Mouse (Mus musculus) embryonic stem cell, embryonic (primary cell): Measurements from ENCODE around the gene BC049715.
"Not testable (repeated sequence)": the region's sequence is repeated elsewhere in the genome, so short reads cannot be mapped to it uniquely, and the experiment has no call there.

Source experiments
- CTCF ChIA-PET, 4 experiments: fragments of 300-600 bp in 2 of 4; fragments of 350-600 bp in 2 of 4; sonication (Branson Sonifier 250); formaldehyde crosslinking; loops; one replicate each; lab custom pipeline; 2022; ENCODE audit warnings: inconsistent platforms in 2 of 4; lab: Charles Lee
- POLR2A ChIA-PET, 4 experiments: fragments of 300-600 bp in 2 of 4; fragments of 350-600 bp in 2 of 4; sonication (Branson Sonifier 250); formaldehyde crosslinking; loops; one replicate each; lab custom pipeline; 2022; ENCODE audit warnings: antibody characterized with exemption in 4 of 4, inconsistent platforms in 1 of 4; lab: Charles Lee

Gene BC049715

GRCm38 (mm10) chr6:136827516-136827880, at the start of gene BC049715:
Gene BC049715 (plus strand): TSS chr6:136827626.
- ChIA-PET CTCF (interaction anchor here in 1 of 4 experiments (1.0 kb wide), 2 partner anchors 20 to 23 kb away, joined by 3 to 6 read pairs; partner anchors contain the start of gene Hist4h4), POLR2A (interaction anchor here (0.6 to 18.5 kb wide), 54 partner anchors 8 to 405 kb away, joined by 3 to 441 read pairs (median 4); partner anchors contain the start of genes H2afj (in 4 of the 4), Hist4h4 (in 3 of the 4) and Rerg (in 1 of the 4))

GRCm38 (mm10) chr6:136781377-136781986, 45.9 kb upstream of the BC049715 start, which contains the start of gene Gucy2c:
Gene Gucy2c (minus strand): TSS chr6:136781765.
- POLR2A ChIA-PET, result interaction anchor here in 3 of 4 experiments (0.6 to 4.8 kb wide), 8 partner anchors 22 to 126 kb away, joined by 3 to 40 read pairs (median 5); partner anchors contain the start of genes Hist4h4 (in 3 of the 3) and H2afj (in 1 of the 3)

GRCm38 (mm10) chr6:136782146-136782545, 45.3 kb upstream of the BC049715 start:
- POLR2A ChIA-PET, result interaction anchor here in 3 of 4 experiments (0.6 to 4.8 kb wide), 8 partner anchors 21 to 198 kb away, joined by 3 to 40 read pairs (median 5); partner anchors contain the start of genes Hist4h4 (in 3 of the 3) and H2afj (in 1 of the 3)

More at GRCm38 (mm10) chr6:136781377-136781986, 45.9 kb upstream of the BC049715 start, which contains the start of gene Gucy2c:
- CTCF ChIA-PET, result interaction anchor here in 2 of 4 experiments (0.6 to 0.9 kb wide), 2 partner anchors 23 to 83 kb away, joined by 3 read pairs; partner anchors contain the start of gene Hist4h4 (in 1 of the 2)

GRCm38 (mm10) chr6:136782761-136783160, 44.7 kb upstream of the BC049715 start:
- CTCF ChIA-PET, result interaction anchor here in 1 of 4 experiments (0.7 kb wide), 1 partner anchor 142 kb away, joined by 3 read pairs; no protein-coding TSS in a partner anchor
- POLR2A ChIA-PET, result interaction anchor here in 3 of 4 experiments (0.6 to 4.8 kb wide), 6 partner anchors 21 to 198 kb away, joined by 4 to 40 read pairs (median 6); partner anchors contain the start of genes Hist4h4 (in 2 of the 3) and H2afj (in 1 of the 3)

More at GRCm38 (mm10) chr6:136782146-136782545, 45.3 kb upstream of the BC049715 start:
- CTCF ChIA-PET, result interaction anchor here in 2 of 4 experiments (0.7 to 0.9 kb wide), 2 partner anchors 84 to 142 kb away, joined by 3 read pairs; no protein-coding TSS in a partner anchor

- ChIA-PET CTCF (no interaction called here), POLR2A (interaction anchor here in 3 of 4 experiments (0.6 to 3.1 kb wide), 5 partner anchors 14 to 235 kb away, joined by 3 to 25 read pairs (median 6); partner anchors contain the start of gene Hist4h4 (in 2 of the 3))
These were observed 37.9 kb upstream of the BC049715 start for GRCm38 (mm10) chr6:136789391-136789971.

GRCm38 (mm10) chr6:136792884-136793758, 34.3 kb upstream of the BC049715 start:
- CTCF ChIA-PET, result no interaction called here
- POLR2A ChIA-PET, result interaction anchor here (0.5 to 7.4 kb wide), 8 partner anchors 11 to 323 kb away, joined by 3 to 78 read pairs (median 20); partner anchors contain the start of genes Hist4h4 (in 4 of the 4) and H2afj (in 2 of the 4)

GRCm38 (mm10) chr6:136793831-136794525, 33.4 kb upstream of the BC049715 start:
- POLR2A ChIA-PET, result interaction anchor here (0.6 to 7.4 kb wide), 8 partner anchors 10 to 324 kb away, joined by 3 to 78 read pairs (median 20); partner anchors contain the start of genes Hist4h4 (in 4 of the 4) and H2afj (in 2 of the 4)
- CTCF ChIA-PET, result no interaction called here

- CTCF ChIA-PET, result no interaction called here
These were observed 32.3 kb upstream of the BC049715 start for GRCm38 (mm10) chr6:136795110-136795509.

GRCm38 (mm10) chr6:136795850-136796249, 31.6 kb upstream of the BC049715 start:
- POLR2A ChIA-PET, result interaction anchor here (0.6 to 7.4 kb wide), 10 partner anchors 8 to 237 kb away, joined by 3 to 78 read pairs (median 4); partner anchors contain the start of genes Hist4h4 (in 4 of the 4), H2afj (in 2 of the 4) and Wbp11 (in 1 of the 4)
- CTCF ChIA-PET, result no interaction called here

More at GRCm38 (mm10) chr6:136795110-136795509, 32.3 kb upstream of the BC049715 start:
- POLR2A ChIA-PET, result interaction anchor here (0.6 to 7.4 kb wide), 8 partner anchors 9 to 236 kb away, joined by 3 to 78 read pairs (median 18); partner anchors contain the start of genes Hist4h4 (in 4 of the 4), H2afj (in 1 of the 4) and Wbp11 (in 1 of the 4)

GRCm38 (mm10) chr6:136797874-136798693, 29.3 kb upstream of the BC049715 start:
- POLR2A ChIA-PET, result interaction anchor here in 2 of 4 experiments (1.6 to 7.4 kb wide), 2 partner anchors 10 kb away, joined by 7 to 53 read pairs; partner anchors contain the start of gene H2afj (in 2 of the 2)
- CTCF ChIA-PET, result not testable (repeated sequence)

- POLR2A ChIA-PET, result interaction anchor here in 1 of 4 experiments (0.9 kb wide), 2 partner anchors 15 to 26 kb away, joined by 3 read pairs; partner anchors contain the start of gene BC049715
These were observed 26.7 kb upstream of the BC049715 start for GRCm38 (mm10) chr6:136800710-136801109.

GRCm38 (mm10) chr6:136801274-136801673, 26.2 kb upstream of the BC049715 start:
- ChIA-PET POLR2A (no interaction called here), CTCF (no interaction called here)

More at GRCm38 (mm10) chr6:136800710-136801109, 26.7 kb upstream of the BC049715 start:
- CTCF ChIA-PET, result interaction anchor here in 3 of 4 experiments (0.6 to 0.8 kb wide), 3 partner anchors 17 to 370 kb away, joined by 3 to 4 read pairs (median 4); no protein-coding TSS in a partner anchor

- CTCF ChIA-PET, result interaction anchor here in 3 of 4 experiments (0.7 to 1.9 kb wide), 5 partner anchors 25 to 183 kb away, joined by 3 to 9 read pairs (median 3); partner anchors contain the start of gene Wbp11 (in 1 of the 3)
- POLR2A ChIA-PET, result interaction anchor here (0.6 to 7.9 kb wide), 218 partner anchors 8 to 995 kb away, joined by 3 to 441 read pairs (median 5); partner anchors contain the start of genes BC049715 (in 3 of the 4), Gucy2c (in 3 of the 4), Smco3 (in 3 of the 4) and Wbp11 (in 3 of the 4)
These were observed 24.2 kb upstream of the BC049715 start for GRCm38 (mm10) chr6:136803093-136803738.

- ChIA-PET POLR2A (interaction anchor here (0.6 to 7.9 kb wide), 315 partner anchors 8 to 1875 kb away, joined by 3 to 441 read pairs (median 4); partner anchors contain the start of genes Art4 (in 3 of the 4), BC049715 (in 3 of the 4), Gucy2c (in 3 of the 4) and Rerg (in 3 of the 4)), CTCF (interaction anchor here (0.5 to 1.9 kb wide), 14 partner anchors 14 to 194 kb away, joined by 3 to 9 read pairs (median 3); partner anchors contain the start of gene Wbp11 (in 1 of the 4))
These were observed 23.4 kb upstream of the BC049715 start, which contains the start of gene Hist4h4 for GRCm38 (mm10) chr6:136803739-136804633. Gene Hist4h4 (minus strand): TSS chr6:136804415.
